Mouse (Mus musculus) lung, postnatal 0 days (tissue): ENCODE data around the gene Draxin. TPM values are rescaled to one million over a fixed set of nuclear protein-coding genes. Genes with fewer than 3 reads are reported as not detected.

ENCODE experiments used
- ATAC-seq: fragments of 200-750 bp; cut with Nextera tagmentation; 2 replicates; pipeline ENCODE4 v1.8.0; 2017; ENCODE audit warnings: moderate library complexity
- DNase-seq: peaks from one replicate; pipeline ENCODE4 v3.0.0-alpha.2; 2016; ENCODE audit warnings: low spot score
- H3K27ac ChIP-seq: fragments of 300-500 bp; sonication (generic); 2 replicates; pipeline ENCODE4 v1.5.1; 2014; ENCODE audit warnings: antibody characterized with exemption, mild to moderate bottlenecking, low read length, mixed read lengths
- H3K27me3 ChIP-seq: fragments of 300-500 bp; sonication (generic); replicated peaks from 2 replicates; pipeline ENCODE4 v1.6.1; 2014; ENCODE audit warnings: low read length, mixed read lengths; ENCODE audit not compliant: insufficient read depth
- H3K36me3 ChIP-seq: fragments of 300-500 bp; sonication (generic); 2 replicates; pipeline ENCODE4 v1.6.1; 2014; ENCODE audit warnings: low read length, mixed read lengths; ENCODE audit not compliant: insufficient read depth
- H3K4me1 ChIP-seq: fragments of 300-500 bp; sonication (generic); 2 replicates; pipeline ENCODE4 v1.6.1; 2014; ENCODE audit warnings: antibody characterized with exemption, low read depth, low read length, mixed read lengths; ENCODE audit not compliant: insufficient read depth
- H3K4me2 ChIP-seq: fragments of 300-500 bp; sonication (generic); replicated peaks from 2 replicates; pipeline ENCODE4 v1.6.1; 2014; ENCODE audit warnings: low read depth, mild to moderate bottlenecking, low read length, moderate library complexity, mixed read lengths
- H3K4me3 ChIP-seq: fragments of 300-500 bp; sonication (generic); 2 replicates; pipeline ENCODE4 v1.5.1; 2014; ENCODE audit warnings: low read depth, low read length
- H3K9ac ChIP-seq: fragments of 300-500 bp; sonication (generic); replicated peaks from 2 replicates; pipeline ENCODE4 v1.6.1; 2014; ENCODE audit warnings: low read depth, mild to moderate bottlenecking
- H3K9me3 ChIP-seq: fragments of 300-500 bp; sonication (generic); 2 replicates; pipeline ENCODE4 v1.6.1; 2016; ENCODE audit warnings: low read length, mixed read lengths
- CTCF ChIP-seq: IDR thresholded peaks from 2 replicates; pipeline ENCODE4 v1.5.1; 2016; ENCODE audit warnings: antibody characterized with exemption, mild to moderate bottlenecking
- EP300 ChIP-seq: IDR thresholded peaks from 2 replicates; pipeline ENCODE4 v1.6.1; 2016; ENCODE audit warnings: antibody characterized with exemption, mild to moderate bottlenecking, control low read depth
- WGBS: fragments of 180-500 bp; shearing (Covaris S2); extraction: QIAGEN DNeasy Blood & Tissue Kit; methylation state at CpG from one replicate; pipeline ENCODE4 v1.1.7; 2014; 5-methylcytosine and 5-hydroxymethylcytosine counted together
- polyA plus RNA-seq: library from polyadenylated mRNA; unstranded; fragments of >200 nt; fragmentation: Nextera tagmentation; extraction: Ambion mirVana; gene quantifications from 2 replicates; pipeline ENCODE4 v1.2.1, GENCODE M21; 2015

The Draxin gene
- polyA plus RNA-seq, 1 experiment from 2014 or later, result 0.06 TPM

- TF ChIP-seq CTCF, result peak; percentile 37; the same call in 1 of the 2 replicates
- TF ChIP-seq EP300, result no peak
- no peak overlapping the region for H3K4me3 ChIP-seq
- WGBS, result 50% methylated on average over 6 of the region's 6 CpGs
- ATAC-seq (no peak), DNase-seq (no peak)
- H3K36me3 ChIP-seq, result peaks cover 5% of the 10 kb centered on the region; the same call in 1 of the 2 replicates
- peaks cover 9% of the 10 kb centered on the region for H3K4me1 ChIP-seq
- no peak overlapping the region for H3K4me2 ChIP-seq
- H3K27ac ChIP-seq, result no peak overlapping the region
- H3K27me3 ChIP-seq, result no peaks in the 10 kb centered on the region
- H3K9ac ChIP-seq, result no peak overlapping the region
- H3K9me3 ChIP-seq, result no peaks in the 10 kb centered on the region
Observed at GRCm38 (mm10) chr4:148079212-148079611, 51.3 kb downstream of the Draxin start.

DNA sequence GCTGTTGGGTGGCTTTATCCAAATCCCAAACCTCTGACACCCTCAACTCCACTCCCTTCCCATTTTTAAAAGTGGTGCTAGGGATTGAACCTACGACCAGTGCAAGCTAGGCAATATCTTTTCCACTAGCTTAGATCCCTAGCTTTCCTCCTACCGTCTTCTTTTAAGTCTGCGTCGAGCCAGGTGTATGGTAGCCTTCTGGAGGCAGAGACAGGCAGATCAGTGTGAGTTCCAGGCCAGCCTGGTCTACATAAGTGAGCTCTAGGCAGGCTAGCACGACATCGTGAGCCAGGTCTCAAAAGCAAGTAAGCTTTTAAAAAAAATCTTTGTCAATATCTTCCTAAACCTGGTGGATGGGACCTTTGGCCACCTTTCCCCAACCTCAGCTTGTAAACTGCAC lies 54.6 kb downstream of the Draxin start:
- TF ChIP-seq EP300 (no peak), CTCF (no peak)
- H3K4me1 ChIP-seq, result no peaks in the 10 kb centered on the region
- H3K4me2 ChIP-seq, result no peak overlapping the region; the same call in 1 of the 2 replicates
- H3K27ac ChIP-seq, result no peak overlapping the region
- no peaks in the 10 kb centered on the region for H3K27me3 ChIP-seq
- no peaks in the 10 kb centered on the region; the same call in 1 of the 2 replicates for H3K36me3 ChIP-seq
- DNase-seq (no peak), ATAC-seq (no peak)
- no peak overlapping the region for H3K4me3 ChIP-seq
- 87% methylated on average over 6 of the region's 6 CpGs for WGBS
- no peak overlapping the region for H3K9ac ChIP-seq
- no peaks in the 10 kb centered on the region for H3K9me3 ChIP-seq

DNA sequence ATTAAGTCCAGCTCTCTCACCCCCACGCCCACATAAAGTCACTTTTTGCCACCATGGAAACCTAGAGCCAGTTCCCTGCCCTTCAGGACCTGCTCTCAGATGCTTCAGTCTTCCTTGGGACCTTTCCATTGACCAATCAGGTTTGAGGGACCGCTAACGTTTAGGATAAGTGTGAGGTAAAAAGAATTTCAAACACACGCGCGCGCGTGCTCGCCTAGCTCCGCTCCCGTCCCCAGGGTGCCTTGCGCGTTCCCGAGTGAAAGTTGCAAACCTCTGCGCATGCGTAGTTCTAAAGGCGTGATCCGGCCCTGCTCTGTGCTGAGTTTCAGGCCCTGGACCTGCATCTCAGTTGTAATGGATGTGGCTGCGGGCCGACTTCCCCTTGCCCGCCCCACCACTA lies 55.2 kb downstream of the Draxin start:
- Histone ChIP-seq H3K9ac (0 out of 2 replicates have a peak overlapping the region, but pooled peaks have one; percentile 19), H3K9me3 (no peaks in the 10 kb centered on the region), H3K27me3 (no peaks in the 10 kb centered on the region), H3K4me2 (peak overlapping the region; percentile 53), H3K4me3 (peak overlapping the region; percentile 14; the same call in 1 of the 2 replicates), H3K4me1 (no peaks in the 10 kb centered on the region), H3K27ac (no peak overlapping the region), H3K36me3 (no peaks in the 10 kb centered on the region)
- ATAC-seq (peak; percentile 72), DNase-seq (peak; percentile 75)
- TF ChIP-seq EP300 (no peak), CTCF (no peak)
- WGBS, result 33% methylated on average over 21 of the region's 21 CpGs

GRCm38 (mm10) chr4:148074521-148075189 lies 55.8 kb downstream of the Draxin start:
- 33% methylated on average over 17 of the region's 17 CpGs for WGBS
- DNase-seq (peak; percentile 53), ATAC-seq (peak; percentile 22; the same call in 1 of the 2 replicates)
- H3K4me1 ChIP-seq, result no peaks in the 10 kb centered on the region
- peak overlapping the region; percentile 14; the same call in 1 of the 2 replicates for H3K4me3 ChIP-seq
- TF ChIP-seq EP300, result no peak
- peak; percentile 60 for TF ChIP-seq CTCF
- no peak overlapping the region for H3K27ac ChIP-seq
- no peaks in the 10 kb centered on the region for H3K9me3 ChIP-seq
- 0 out of 2 replicates have a peak overlapping the region, but pooled peaks have one; percentile 19 for H3K9ac ChIP-seq
- H3K4me2 ChIP-seq, result peak overlapping the region; percentile 53
- H3K27me3 ChIP-seq, result no peaks in the 10 kb centered on the region
- H3K36me3 ChIP-seq, result no peaks in the 10 kb centered on the region

DNA sequence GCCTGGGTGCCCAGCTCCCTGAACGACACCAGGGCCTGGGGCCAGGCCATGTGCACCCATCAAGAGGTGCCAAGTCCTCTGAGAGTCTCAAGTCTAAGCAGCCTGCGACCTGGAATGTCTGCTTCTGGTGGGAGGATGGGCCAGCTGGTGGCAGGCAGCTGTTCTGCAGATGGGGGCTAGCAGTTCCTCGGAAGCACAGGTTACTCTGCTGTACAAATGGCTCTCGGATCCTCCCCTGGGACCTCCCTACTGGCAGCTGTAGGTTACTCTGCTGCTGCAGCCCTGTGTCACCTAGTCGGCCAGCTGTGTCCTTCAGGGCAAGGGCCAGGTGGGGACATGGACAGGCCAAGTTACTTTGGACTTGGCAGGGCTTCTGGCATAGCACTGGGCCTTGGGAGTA lies 59.0 kb downstream of the Draxin start:
- Histone ChIP-seq H3K4me3 (no peak overlapping the region), H3K9me3 (no peaks in the 10 kb centered on the region), H3K4me1 (no peaks in the 10 kb centered on the region), H3K27me3 (no peaks in the 10 kb centered on the region), H3K36me3 (no peaks in the 10 kb centered on the region), H3K27ac (no peak overlapping the region), H3K9ac (no peak overlapping the region), H3K4me2 (no peak overlapping the region)
- no peak for TF ChIP-seq EP300
- TF ChIP-seq CTCF, result no peak
- ATAC-seq, result no peak
- 53% methylated on average over 5 of the region's 5 CpGs for WGBS
- DNase-seq, result no peak

DNA sequence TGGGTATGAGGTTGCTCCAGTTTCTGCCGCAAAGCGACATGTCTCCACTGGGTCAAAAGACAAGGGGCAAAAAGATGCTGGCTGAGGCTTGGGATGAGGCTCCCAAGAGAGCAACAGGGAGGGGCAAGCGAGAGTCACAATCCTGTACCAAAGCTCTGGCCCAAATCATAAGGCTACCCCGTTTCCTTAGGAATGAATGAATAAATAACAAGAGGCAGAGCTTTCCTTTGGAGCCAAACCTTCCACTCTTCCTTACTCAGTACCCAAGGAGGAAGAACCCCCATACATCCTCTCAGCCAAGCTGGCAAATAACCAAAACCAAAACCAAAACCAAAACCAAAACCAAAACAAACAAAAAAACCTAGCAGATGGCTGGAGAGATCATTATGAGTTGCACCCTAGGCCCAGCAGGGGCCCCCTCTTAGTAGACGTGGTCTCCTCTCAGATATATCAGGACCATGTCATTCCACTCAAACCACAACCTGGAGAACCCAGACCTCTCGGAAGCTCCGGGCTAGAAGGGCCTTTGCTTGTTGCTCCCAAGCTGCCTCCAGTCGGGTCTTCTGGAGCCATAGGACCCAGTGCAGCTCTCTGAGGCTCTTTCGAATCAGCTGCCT lies 60.8 kb downstream of the Draxin start:
- Histone ChIP-seq H3K9me3 (no peaks in the 10 kb centered on the region), H3K36me3 (no peaks in the 10 kb centered on the region), H3K27me3 (no peaks in the 10 kb centered on the region), H3K27ac (no peak overlapping the region), H3K4me2 (no peak overlapping the region), H3K9ac (no peak overlapping the region), H3K4me1 (no peaks in the 10 kb centered on the region), H3K4me3 (no peak overlapping the region)
- WGBS, result 65% methylated on average over 9 of the region's 9 CpGs
- DNase-seq, result no peak
- no peak for TF ChIP-seq EP300
- TF ChIP-seq CTCF, result no peak
- ATAC-seq, result no peak
